Mouse (Mus musculus): ENCODE results near the gene Gm15130.

Gm15130 gene

DNA sequence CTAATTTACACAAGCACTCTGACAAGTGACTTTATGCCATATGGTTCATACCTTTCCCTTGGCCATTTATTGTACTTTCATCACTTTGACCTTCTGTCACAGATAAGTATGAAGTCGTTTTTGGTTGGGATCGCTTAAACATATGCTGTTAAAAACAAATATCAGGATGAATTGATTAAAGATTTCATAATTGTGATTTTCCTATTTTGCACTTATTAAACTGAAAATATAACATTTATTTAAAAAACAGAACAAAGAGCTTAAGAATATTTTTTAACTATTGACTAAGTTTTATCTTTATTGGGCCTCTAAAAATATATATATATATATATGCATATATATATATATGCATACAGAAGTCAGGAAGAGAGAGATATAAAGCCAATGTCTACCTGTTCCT, at the start of gene Gm15130:
Gene Gm15130, minus strand, starts transcription at position 101 of the 400 bp plus-strand sequence.
- H3K4me1 ChIP-seq (replicated peaks; ENCODE audit: low read depth, low read length) = no peaks in the 10 kb centered on the region
- H3K9me3 ChIP-seq (ENCODE audit: low read length) = no peaks in the 10 kb centered on the region
- no peaks in the 10 kb centered on the region for H3K36me3 ChIP-seq (ENCODE audit: insufficient read depth, low read length)
- H3K4me3 ChIP-seq (replicated peaks; ENCODE audit: low read length) = no peak within 1 kb of the TSS
- TF ChIP-seq POU5F1 (IDR thresholded peaks at IDR 0.05; ENCODE audit: borderline replicate concordance, low read length) (no peak), NANOG (IDR thresholded peaks at IDR 0.05; ENCODE audit: borderline replicate concordance, low read length) (no peak), CTCF (conservative IDR thresholded peaks at IDR 0.05; ENCODE audit: low read length) (no peak)
- no peaks in the 10 kb centered on the region for H3K27me3 ChIP-seq (ENCODE audit: insufficient read depth, low read length)

DNA sequence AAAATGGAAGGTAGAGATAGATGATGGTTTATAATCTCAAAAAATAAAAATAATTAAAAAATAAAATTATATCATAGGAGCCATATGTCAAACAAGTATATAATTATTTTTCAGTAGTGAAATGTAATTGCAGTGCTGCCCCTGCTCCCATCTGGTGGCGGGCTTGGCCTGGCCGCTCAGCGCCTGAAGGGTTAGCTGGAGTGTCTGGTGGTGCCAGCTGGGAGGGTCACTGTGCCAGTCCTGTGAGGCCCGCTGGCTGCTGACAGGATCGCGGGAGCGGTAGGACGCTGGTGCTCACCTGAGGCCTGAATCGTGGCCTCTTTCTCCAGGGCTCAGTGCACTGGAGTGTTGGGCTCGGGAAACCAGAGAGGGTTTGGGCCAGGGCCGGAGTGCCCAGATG, 29.3 kb upstream of the Gm15130 start:
- no peaks in the 10 kb centered on the region for H3K36me3 ChIP-seq (ENCODE audit: insufficient read depth, low read length)
- H3K27me3 ChIP-seq (ENCODE audit: insufficient read depth, low read length) = no peaks in the 10 kb centered on the region
- no peak overlapping the region for H3K4me3 ChIP-seq (replicated peaks; ENCODE audit: low read length)
- TF ChIP-seq CTCF (conservative IDR thresholded peaks at IDR 0.05; ENCODE audit: low read length) = no peak
- no peak for TF ChIP-seq NANOG (IDR thresholded peaks at IDR 0.05; ENCODE audit: borderline replicate concordance, low read length)
- no peak for TF ChIP-seq POU5F1 (IDR thresholded peaks at IDR 0.05; ENCODE audit: borderline replicate concordance, low read length)
- no peaks in the 10 kb centered on the region for H3K4me1 ChIP-seq (replicated peaks; ENCODE audit: low read depth, low read length)
- H3K9me3 ChIP-seq (ENCODE audit: low read length) = peaks cover 4% of the 10 kb centered on the region; the same call in 1 of the 2 replicates

DNA sequence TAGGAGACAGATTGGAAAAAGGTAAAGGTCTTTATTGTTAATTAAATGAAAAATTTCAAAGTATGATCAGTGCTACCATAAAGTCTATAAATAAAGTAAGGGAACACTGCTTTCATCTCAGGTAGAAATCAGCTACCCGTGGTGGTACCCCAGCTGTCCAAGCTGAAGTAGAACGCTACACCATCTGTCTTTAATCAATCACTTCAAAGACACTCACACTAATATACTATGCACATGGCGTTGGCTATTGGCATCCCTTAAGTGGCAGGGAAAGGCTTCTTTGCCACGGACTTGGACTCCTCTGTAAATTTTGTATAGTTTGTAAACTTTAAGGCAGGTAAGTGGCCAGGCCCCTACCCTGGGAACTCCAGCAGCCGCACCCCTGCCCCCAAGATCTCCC, 17.0 kb downstream of the Gm15130 start:
- H3K4me3 ChIP-seq (replicated peaks; ENCODE audit: low read length) = no peak overlapping the region
- H3K27me3 ChIP-seq (ENCODE audit: insufficient read depth, low read length) = no peaks in the 10 kb centered on the region
- no peaks in the 10 kb centered on the region for H3K4me1 ChIP-seq (replicated peaks; ENCODE audit: low read depth, low read length)
- H3K36me3 ChIP-seq (ENCODE audit: insufficient read depth, low read length) = no peaks in the 10 kb centered on the region
- TF ChIP-seq POU5F1 (IDR thresholded peaks at IDR 0.05; ENCODE audit: borderline replicate concordance, low read length) (no peak), CTCF (conservative IDR thresholded peaks at IDR 0.05; ENCODE audit: low read length) (no peak), NANOG (IDR thresholded peaks at IDR 0.05; ENCODE audit: borderline replicate concordance, low read length) (no peak)
- H3K9me3 ChIP-seq (ENCODE audit: low read length) = no peaks in the 10 kb centered on the region

DNA sequence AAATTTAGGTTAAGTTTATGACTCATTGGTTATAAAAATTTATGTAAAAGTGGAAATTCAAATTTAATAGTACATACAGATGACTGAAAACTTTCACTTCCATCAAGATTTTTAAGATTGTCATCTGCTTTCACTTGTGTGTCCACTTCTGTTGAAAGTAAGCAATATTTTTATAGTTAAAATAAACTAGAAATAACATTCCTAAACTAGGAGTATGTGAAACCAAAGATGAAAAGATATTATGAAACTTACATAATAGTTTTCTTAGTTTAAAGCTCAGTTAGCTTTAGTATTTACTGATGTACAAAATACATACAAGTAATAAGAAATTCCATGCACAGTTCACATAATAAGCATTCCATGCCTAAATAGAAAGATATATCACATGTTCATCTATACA, 46.9 kb downstream of the Gm15130 start, which contains the start of gene Gm13941:
Gene Gm13941, minus strand, starts transcription at position 101 of the 400 bp plus-strand sequence.
- Histone ChIP-seq H3K4me3 (replicated peaks; ENCODE audit: low read length) (no peak within 1 kb of the TSS), H3K36me3 (ENCODE audit: insufficient read depth, low read length) (no peaks in the 10 kb centered on the region), H3K27me3 (ENCODE audit: insufficient read depth, low read length) (no peaks in the 10 kb centered on the region), H3K4me1 (replicated peaks; ENCODE audit: low read depth, low read length) (no peaks in the 10 kb centered on the region), H3K9me3 (ENCODE audit: low read length) (no peaks in the 10 kb centered on the region)
- TF ChIP-seq CTCF (conservative IDR thresholded peaks at IDR 0.05; ENCODE audit: low read length) = no peak
